Mouse (Mus musculus) megakaryocyte-erythroid progenitor cell, adult 5-6 weeks (primary cell): Measurements from ENCODE around the gene Nlrc5. TPM values are rescaled to one million over a fixed set of nuclear protein-coding genes. Genes with fewer than 3 reads are reported as not detected.

Experiments used
- ATAC-seq: replicated peaks from 2 replicates; pipeline ENCODE4 v1.8.0; 2016; ENCODE audit warnings: mild to moderate bottlenecking, inconsistent platforms; ENCODE audit not compliant: severe bottlenecking, poor library complexity, low FRiP score, low TSS enrichment
- total RNA-seq, 2 experiments: library from RNA; stranded (forward) in 1 of 2; stranded (reverse) in 1 of 2; fragments of 200-1000, 215-1000 nt in 1 of 2; fragments of >200 nt in 1 of 2; fragmentation: Nextera tagmentation in 1 of 2; gene quantifications; 2 replicates each; pipeline ENCODE4 v1.2.3; 2014 to 2017

Gene Nlrc5
- total RNA-seq, 2 experiments from 2014 or later = 25.4 to 47.6 TPM

GRCm38 (mm10) chr8:94453868-94454488 is 19.8 kb downstream of the Nlrc5 start:
- no peak for ATAC-seq

GRCm38 (mm10) chr8:94454905-94455304 is 20.7 kb downstream of the Nlrc5 start:
- ATAC-seq = no peak

- ATAC-seq = no peak
These were observed 21.9 kb downstream of the Nlrc5 start for GRCm38 (mm10) chr8:94456071-94456470.

- ATAC-seq = no peak
These were observed 24.4 kb downstream of the Nlrc5 start for GRCm38 (mm10) chr8:94458567-94458966.

- ATAC-seq = no peak
These were observed 35.5 kb downstream of the Nlrc5 start for GRCm38 (mm10) chr8:94469656-94470055.

GRCm38 (mm10) chr8:94470794-94471193 is 36.6 kb downstream of the Nlrc5 start:
- no peak for ATAC-seq

- ATAC-seq = no peak
These were observed 37.1 kb downstream of the Nlrc5 start for GRCm38 (mm10) chr8:94471281-94471680.

- no peak for ATAC-seq
These were observed 38.6 kb downstream of the Nlrc5 start for GRCm38 (mm10) chr8:94472741-94473140.

- ATAC-seq = no peak
These were observed 39.3 kb downstream of the Nlrc5 start for GRCm38 (mm10) chr8:94473431-94473830.

GRCm38 (mm10) chr8:94475786-94476185 is 41.6 kb downstream of the Nlrc5 start:
- ATAC-seq = no peak

GRCm38 (mm10) chr8:94476846-94477245 is 42.7 kb downstream of the Nlrc5 start:
- ATAC-seq = no peak

GRCm38 (mm10) chr8:94482051-94482450 is 47.9 kb downstream of the Nlrc5 start:
- ATAC-seq = no peak

GRCm38 (mm10) chr8:94485288-94485687 is 51.1 kb downstream of the Nlrc5 start:
- no peak for ATAC-seq

GRCm38 (mm10) chr8:94485882-94486281 is 51.7 kb downstream of the Nlrc5 start:
- no peak for ATAC-seq

- ATAC-seq = no peak
These were observed 53.9 kb downstream of the Nlrc5 start for GRCm38 (mm10) chr8:94488016-94488415.

- ATAC-seq = peak; percentile 48
These were observed 55.8 kb downstream of the Nlrc5 start for GRCm38 (mm10) chr8:94489809-94490483.

- ATAC-seq = peak; percentile 69
These were observed 58.0 kb downstream of the Nlrc5 start for GRCm38 (mm10) chr8:94492021-94492681.

- ATAC-seq = no peak
These were observed 59.1 kb downstream of the Nlrc5 start for GRCm38 (mm10) chr8:94493240-94493639.

- ATAC-seq = peak; percentile 77
These were observed 81.5 kb downstream of the Nlrc5 start for GRCm38 (mm10) chr8:94515430-94516208.

GRCm38 (mm10) chr8:94516209-94516593 is 82.0 kb downstream of the Nlrc5 start:
- peak; percentile 33 for ATAC-seq
